Mouse (Mus musculus): ENCODE results near the gene Ccdc191.

The Ccdc191 gene

GRCm38 (mm10) chr16:43980110-43980609, 90.6 kb downstream of the Ccdc191 start:
- no peak for DNase-seq (ENCODE audit: low spot score in 2 of 2)

- DNase-seq (ENCODE audit: low spot score in 2 of 2): no peak
These were observed 96.7 kb downstream of the Ccdc191 start for GRCm38 (mm10) chr16:43986299-43986698.

- DNase-seq (ENCODE audit: low spot score in 2 of 2): no peak
These were observed 105.0 kb downstream of the Ccdc191 start for GRCm38 (mm10) chr16:43994623-43995022.

- no peak for DNase-seq (ENCODE audit: low spot score in 2 of 2)
These were observed 109.5 kb downstream of the Ccdc191 start for GRCm38 (mm10) chr16:43999111-43999510.

GRCm38 (mm10) chr16:43999541-43999940, 109.9 kb downstream of the Ccdc191 start:
- no peak for DNase-seq (ENCODE audit: low spot score in 2 of 2)

- DNase-seq (ENCODE audit: low spot score in 2 of 2): no peak
These were observed 112.5 kb downstream of the Ccdc191 start for GRCm38 (mm10) chr16:44002086-44002485.

- no peak for DNase-seq (ENCODE audit: low spot score in 2 of 2)
These were observed 121.4 kb downstream of the Ccdc191 start for GRCm38 (mm10) chr16:44011010-44011409.
